19 mouse cellular contexts compared by ENCODE assay signal in the genomic region with DNA sequence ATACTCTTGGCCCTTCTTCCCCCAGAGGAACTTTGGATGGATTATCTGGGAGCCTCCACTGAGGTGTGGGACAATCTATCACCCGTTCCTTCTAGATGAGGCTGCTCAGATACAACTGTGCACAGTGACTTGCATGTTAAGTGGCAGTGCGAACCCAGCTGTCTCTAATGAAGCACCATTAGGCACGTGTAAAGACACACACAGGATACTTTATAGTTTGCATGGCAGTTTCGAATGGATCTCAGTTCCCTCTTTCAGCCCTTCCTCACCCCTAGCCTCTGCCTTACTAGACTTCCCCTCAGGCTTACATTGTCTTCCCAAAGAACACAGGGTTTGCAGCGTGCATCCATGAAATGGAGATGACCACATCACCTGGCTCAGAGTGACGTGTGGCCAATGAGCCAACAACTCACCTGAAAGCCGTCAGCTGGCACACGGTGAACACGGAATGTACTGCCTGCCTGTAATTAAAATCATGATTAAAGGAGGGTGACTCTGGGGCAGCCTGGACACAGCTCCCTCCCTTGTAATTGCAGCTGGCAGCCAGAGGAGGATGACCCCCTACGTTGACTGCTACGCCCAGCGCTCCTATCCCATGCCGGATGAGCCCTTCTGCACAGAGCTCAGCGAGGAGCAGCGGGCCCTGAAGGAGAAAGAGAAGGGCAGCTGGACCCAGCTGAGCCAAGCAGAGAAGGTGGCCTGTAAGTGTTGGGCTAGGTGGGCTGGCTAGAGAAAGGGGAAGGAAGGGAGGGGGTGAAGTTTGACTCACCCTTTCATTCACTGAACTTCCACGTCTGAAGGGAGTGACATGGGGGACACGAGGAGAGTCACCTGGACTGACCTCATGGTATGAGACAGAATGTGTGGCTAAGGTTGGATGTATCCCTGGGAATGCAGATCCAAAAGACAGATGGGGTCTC. TPM values are rescaled to one million over a fixed set of nuclear protein-coding genes. Genes with fewer than 3 reads are reported as not detected.
DNase-seq lines count a peak whose midpoint lies in the region; ATAC-seq and TF ChIP-seq lines count a peak whose summit lies in the region.
"Had no signal": no experiment of that assay in that cellular context is flagged by ENCODE, and none has a peak within 500 bp of the region (broad histone marks: within the 10 kb centered on the region; RNA-seq: fewer than 3 reads in every experiment).

No protein-coding gene starts in this region.

- no peaks in the 10 kb centered on the region for H3K9me3 ChIP-seq in intestine, embryonic 14.5 days (ENCODE audit: control insufficient read depth, low read length)
- no peaks in the 10 kb centered on the region for H3K9me3 ChIP-seq in intestine, embryonic 16.5 days (ENCODE audit: control insufficient read depth, low read length)
- no peaks in the 10 kb centered on the region for H3K9me3 ChIP-seq in neural tube, embryonic 13.5 days
- H3K9me3 ChIP-seq in neural tube, embryonic 15.5 days (replicated peaks) = no peaks in the 10 kb centered on the region
- no peaks in the 10 kb centered on the region for H3K9me3 ChIP-seq in stomach, postnatal 0 days (ENCODE audit: control insufficient read depth, low read length)
- no peaks in the 10 kb centered on the region for H3K9me3 ChIP-seq in midbrain, embryonic 15.5 days
- H3K9me3 ChIP-seq: heart, embryonic 12.5 days; midbrain, embryonic 10.5 days had no signal

- H3K27me3 ChIP-seq in intestine, embryonic 14.5 days (replicated peaks; ENCODE audit: control insufficient read depth, insufficient read depth, low read length) = 0 out of 2 replicates have a peak, but pooled peaks cover 3% of the 10 kb centered on the region
- H3K27me3 ChIP-seq in intestine, embryonic 16.5 days (replicated peaks; ENCODE audit: control insufficient read depth, insufficient read depth, low read length) = no peaks in the 10 kb centered on the region
- peaks cover 11% of the 10 kb centered on the region for H3K27me3 ChIP-seq in neural tube, embryonic 13.5 days
- H3K27me3 ChIP-seq in neural tube, embryonic 15.5 days (replicated peaks) = 0 out of 2 replicates have a peak, but pooled peaks cover 8% of the 10 kb centered on the region
- no peaks in the 10 kb centered on the region for H3K27me3 ChIP-seq in stomach, postnatal 0 days (ENCODE audit: control insufficient read depth, insufficient read depth, low read length)
- H3K27me3 ChIP-seq in midbrain, embryonic 15.5 days (replicated peaks) = 0 out of 2 replicates have a peak, but pooled peaks cover 4% of the 10 kb centered on the region
- H3K27me3 ChIP-seq: Patski had no signal

- WGBS in intestine, embryonic 14.5 days = 77% methylated on average over 17 of the region's 17 CpGs
- WGBS in intestine, embryonic 16.5 days = 76% methylated on average over 17 of the region's 17 CpGs
- WGBS in neural tube, embryonic 13.5 days = 54% methylated on average over 17 of the region's 17 CpGs
- WGBS in neural tube, embryonic 15.5 days = 54% methylated on average over 17 of the region's 17 CpGs
- WGBS in stomach, postnatal 0 days = 76% methylated on average over 17 of the region's 17 CpGs
- WGBS in midbrain, embryonic 15.5 days = 67% methylated on average over 17 of the region's 17 CpGs

- ATAC-seq in intestine, embryonic 14.5 days (replicated peaks; ENCODE audit: low FRiP score, low TSS enrichment, low read depth) = 0 out of 2 replicates have a peak, but pooled peaks have one; percentile 32
- no peak for ATAC-seq in intestine, embryonic 16.5 days
- 0 out of 2 replicates have a peak, but pooled peaks have one; percentile 20 for ATAC-seq in neural tube, embryonic 13.5 days (ENCODE audit: low read depth)
- ATAC-seq in neural tube, embryonic 15.5 days (ENCODE audit: low FRiP score) = no peak
- ATAC-seq in granulocyte monocyte progenitor cell, adult 5-6 weeks (replicated peaks; ENCODE audit: poor library complexity, severe bottlenecking) = peak; percentile 72
- ATAC-seq in stomach, postnatal 0 days (ENCODE audit: low FRiP score, low TSS enrichment) = peak; percentile 18
- no peak for ATAC-seq in midbrain, embryonic 15.5 days (replicated peaks)
- ATAC-seq: Patski had no signal

- no peak overlapping the region for H3K4me3 ChIP-seq in intestine, embryonic 14.5 days (ENCODE audit: low read depth, low read length)
- H3K4me3 ChIP-seq in intestine, embryonic 16.5 days (ENCODE audit: low read length) = no peak overlapping the region
- no peak overlapping the region for H3K4me3 ChIP-seq in neural tube, embryonic 13.5 days
- H3K4me3 ChIP-seq in neural tube, embryonic 15.5 days (replicated peaks) = no peak overlapping the region
- no peak overlapping the region for H3K4me3 ChIP-seq in stomach, postnatal 0 days (ENCODE audit: low read depth, low read length)
- H3K4me3 ChIP-seq in midbrain, embryonic 15.5 days = no peak overlapping the region
- H3K4me3 ChIP-seq: heart, embryonic 12.5 days; midbrain, embryonic 10.5 days had no signal

- no peak for TF ChIP-seq CTCF in stomach, postnatal 0 days (IDR thresholded peaks at IDR 0.05; ENCODE audit: low read depth)

- no peak overlapping the region for H3K9ac ChIP-seq in intestine, embryonic 14.5 days (ENCODE audit: low read length)
- no peak overlapping the region for H3K9ac ChIP-seq in intestine, embryonic 16.5 days (ENCODE audit: low read depth, low read length)
- H3K9ac ChIP-seq in neural tube, embryonic 13.5 days = no peak overlapping the region
- H3K9ac ChIP-seq in neural tube, embryonic 15.5 days (replicated peaks) = no peak overlapping the region
- H3K9ac ChIP-seq in stomach, postnatal 0 days (ENCODE audit: low read length) = no peak overlapping the region
- no peak overlapping the region for H3K9ac ChIP-seq in midbrain, embryonic 15.5 days
- H3K9ac ChIP-seq: heart, embryonic 12.5 days had no signal

- no peak overlapping the region for H3K27ac ChIP-seq in intestine, embryonic 14.5 days (ENCODE audit: low read depth)
- no peak overlapping the region for H3K27ac ChIP-seq in intestine, embryonic 16.5 days (ENCODE audit: low read length)
- no peak overlapping the region for H3K27ac ChIP-seq in neural tube, embryonic 13.5 days (replicated peaks)
- H3K27ac ChIP-seq in neural tube, embryonic 15.5 days (replicated peaks) = no peak overlapping the region
- H3K27ac ChIP-seq in stomach, postnatal 0 days (replicated peaks) = no peak overlapping the region
- no peak overlapping the region for H3K27ac ChIP-seq in midbrain, embryonic 15.5 days
- H3K27ac ChIP-seq: midbrain, embryonic 10.5 days had no signal

- peaks cover 3% of the 10 kb centered on the region; the same call in 1 of the 2 replicates for H3K4me1 ChIP-seq in intestine, embryonic 14.5 days (replicated peaks; ENCODE audit: control insufficient read depth, insufficient read depth, low read length)
- peaks cover 10% of the 10 kb centered on the region; the same call in 1 of the 2 replicates for H3K4me1 ChIP-seq in intestine, embryonic 16.5 days (ENCODE audit: control insufficient read depth, insufficient read depth, low read length)
- peaks cover 19% of the 10 kb centered on the region for H3K4me1 ChIP-seq in neural tube, embryonic 13.5 days (replicated peaks)
- peaks cover 15% of the 10 kb centered on the region for H3K4me1 ChIP-seq in neural tube, embryonic 15.5 days
- H3K4me1 ChIP-seq in stomach, postnatal 0 days (replicated peaks; ENCODE audit: control insufficient read depth, insufficient read depth) = no peaks in the 10 kb centered on the region
- peaks cover 8% of the 10 kb centered on the region for H3K4me1 ChIP-seq in midbrain, embryonic 15.5 days

- DNase-seq in intestine, embryonic 14.5 days (ENCODE audit: low spot score) = no peak
- no peak for DNase-seq in stomach, postnatal 0 days (ENCODE audit: low spot score)
- DNase-seq: adrenal gland, adult 8-10 months; heart, postnatal 14 days; kidney, postnatal 14 days; lung, adult 2 months; lung, postnatal 36 days; right cerebral cortex, postnatal 25 days; thymus, postnatal 14 days had no signal

- no peak overlapping the region for H3K4me2 ChIP-seq in intestine, embryonic 14.5 days (ENCODE audit: low read length)
- H3K4me2 ChIP-seq in intestine, embryonic 16.5 days (ENCODE audit: low read depth, low read length) = no peak overlapping the region
- H3K4me2 ChIP-seq in neural tube, embryonic 13.5 days = no peak overlapping the region
- H3K4me2 ChIP-seq in neural tube, embryonic 15.5 days = no peak overlapping the region
- no peak overlapping the region for H3K4me2 ChIP-seq in stomach, postnatal 0 days (replicated peaks; ENCODE audit: low read depth)
- H3K4me2 ChIP-seq in midbrain, embryonic 15.5 days = no peak overlapping the region
- H3K4me2 ChIP-seq: heart, embryonic 12.5 days had no signal

- TF ChIP-seq EP300 in stomach, postnatal 0 days (optimal IDR thresholded peaks at IDR 0.05) = no peak

- no peaks in the 10 kb centered on the region for H3K36me3 ChIP-seq in intestine, embryonic 14.5 days (ENCODE audit: control insufficient read depth, insufficient read depth, low read length)
- H3K36me3 ChIP-seq in intestine, embryonic 16.5 days (ENCODE audit: control insufficient read depth, insufficient read depth, low read length) = no peaks in the 10 kb centered on the region
- no peaks in the 10 kb centered on the region for H3K36me3 ChIP-seq in neural tube, embryonic 13.5 days
- H3K36me3 ChIP-seq in neural tube, embryonic 15.5 days = no peaks in the 10 kb centered on the region
- H3K36me3 ChIP-seq in stomach, postnatal 0 days (ENCODE audit: control insufficient read depth, insufficient read depth, low read length) = no peaks in the 10 kb centered on the region
- no peaks in the 10 kb centered on the region for H3K36me3 ChIP-seq in midbrain, embryonic 15.5 days (replicated peaks)
- H3K36me3 ChIP-seq: heart, embryonic 12.5 days; midbrain, embryonic 10.5 days had no signal

RNA-seq across cellular contexts. Expression of a gene that starts 2.8 kb away (rescaled TPM):
- polyA plus RNA-seq in intestine, embryonic 14.5 days (2014; fragmentation: Nextera tagmentation; extraction: Ambion mirVana) = 11.0 and 13.1 TPM in 2 replicates
- 14.8 and 15.3 TPM in 2 replicates for polyA plus RNA-seq in intestine, embryonic 16.5 days (2015; fragmentation: Nextera tagmentation; extraction: Ambion mirVana)
- polyA plus RNA-seq in neural tube, embryonic 13.5 days (2015; fragmentation: Nextera tagmentation; extraction: Ambion mirVana) = 4.5 and 4.7 TPM in 2 replicates
- polyA plus RNA-seq in neural tube, embryonic 15.5 days (2015; fragmentation: Nextera tagmentation; extraction: Ambion mirVana) = 4.8 and 7.6 TPM in 2 replicates
- 6.8 and 13.0 TPM in 2 replicates for total RNA-seq in granulocyte monocyte progenitor cell, adult 5-6 weeks (2014; fragmentation: Nextera tagmentation)
- 6.0 TPM in 1 of 2 replicates, not detected in the other for total RNA-seq in granulocyte monocyte progenitor cell, adult 5-6 weeks (2017)
- 9.8 and 10.6 TPM in 2 replicates for polyA plus RNA-seq in stomach, postnatal 0 days (2015; fragmentation: Nextera tagmentation; extraction: Ambion mirVana)
- 5.2 and 6.4 TPM in 2 replicates for polyA plus RNA-seq in midbrain, embryonic 15.5 days (2015; fragmentation: Nextera tagmentation; extraction: Ambion mirVana)
- total RNA-seq: liver, adult 2 months; neutrophil, adult 5-6 weeks had no signal

RNA-seq across cellular contexts. Expression of a gene that starts 20.7 kb away (rescaled TPM):
- 101 and 109 TPM in 2 replicates for polyA plus RNA-seq in intestine, embryonic 14.5 days (2014; fragmentation: Nextera tagmentation; extraction: Ambion mirVana)
- 96.1 and 107 TPM in 2 replicates for polyA plus RNA-seq in intestine, embryonic 16.5 days (2015; fragmentation: Nextera tagmentation; extraction: Ambion mirVana)
- polyA plus RNA-seq in neural tube, embryonic 13.5 days (2015; fragmentation: Nextera tagmentation; extraction: Ambion mirVana) = 63.6 and 68.2 TPM in 2 replicates
- polyA plus RNA-seq in neural tube, embryonic 15.5 days (2015; fragmentation: Nextera tagmentation; extraction: Ambion mirVana) = 57.5 and 59.1 TPM in 2 replicates
- total RNA-seq in granulocyte monocyte progenitor cell, adult 5-6 weeks (2014; fragmentation: Nextera tagmentation) = 5.5 and 7.6 TPM in 2 replicates
- 5.0 and 6.6 TPM in 2 replicates for total RNA-seq in granulocyte monocyte progenitor cell, adult 5-6 weeks (2017)
- 191 and 228 TPM in 2 replicates for polyA plus RNA-seq in stomach, postnatal 0 days (2015; fragmentation: Nextera tagmentation; extraction: Ambion mirVana)
- polyA plus RNA-seq in midbrain, embryonic 15.5 days (2015; fragmentation: Nextera tagmentation; extraction: Ambion mirVana) = 30.7 and 33.7 TPM in 2 replicates

Comparison
In these comparisons a context has a peak if more than half of its experiments do, and no peak if none do; other contexts are left out.
1. ATAC-seq: peak in intestine, embryonic 14.5 days (single experiment), neural tube, embryonic 13.5 days (single experiment), granulocyte monocyte progenitor cell, adult 5-6 weeks (single experiment) and stomach, postnatal 0 days (single experiment); none in intestine, embryonic 16.5 days (single experiment), neural tube, embryonic 15.5 days (single experiment) and midbrain, embryonic 15.5 days (single experiment).